Mouse (Mus musculus): ENCODE data around the gene Cyp4f39.

- TF ChIP-seq CTCF (IDR thresholded peaks at IDR 0.05; ENCODE audit: low read depth) (no peak), EP300 (optimal IDR thresholded peaks at IDR 0.05) (no peak)
Measured at GRCm38 (mm10) chr17:32415417-32416020, 37.0 kb upstream of the Cyp4f39 start.

Data from stomach, postnatal 0 days (tissue).